Mouse (Mus musculus) urinary bladder, postnatal 36 days (tissue): ENCODE measurements around the gene Sdhaf2.
"Not testable (repeated sequence)": the region's sequence is repeated elsewhere in the genome, so short reads cannot be mapped to it uniquely, and the experiment has no call there.

Source experiments
- DNase-seq, 2 experiments: peaks; one replicate each; pipeline ENCODE4 v3.0.0; 2022; ENCODE audit warnings: low spot score in 2 of 2, mixed read lengths in 1 of 2

Gene Sdhaf2

DNA sequence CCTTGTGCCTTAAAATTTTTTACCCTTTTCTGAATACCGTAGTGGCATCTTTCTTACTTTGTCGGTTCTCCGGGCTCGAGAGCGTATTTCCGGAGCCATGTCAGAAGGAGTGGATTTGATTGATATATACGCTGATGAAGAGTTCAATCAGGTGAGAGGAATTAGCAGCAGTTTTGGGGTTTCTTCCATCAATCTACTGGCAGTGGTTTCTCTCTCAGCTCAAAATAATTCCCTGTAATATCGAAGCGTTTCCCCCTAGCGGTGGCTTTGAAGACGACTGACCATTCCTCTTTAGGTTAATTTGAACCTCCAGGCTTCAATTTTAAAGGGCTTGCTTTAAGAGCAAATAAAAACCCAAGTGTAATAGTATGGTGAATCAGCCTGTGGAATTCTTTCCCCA is at the start of gene Sdhaf2:
Gene Sdhaf2 (minus strand): TSS at position 233 of the 400 bp plus-strand sequence.
- no peak for DNase-seq

DNA sequence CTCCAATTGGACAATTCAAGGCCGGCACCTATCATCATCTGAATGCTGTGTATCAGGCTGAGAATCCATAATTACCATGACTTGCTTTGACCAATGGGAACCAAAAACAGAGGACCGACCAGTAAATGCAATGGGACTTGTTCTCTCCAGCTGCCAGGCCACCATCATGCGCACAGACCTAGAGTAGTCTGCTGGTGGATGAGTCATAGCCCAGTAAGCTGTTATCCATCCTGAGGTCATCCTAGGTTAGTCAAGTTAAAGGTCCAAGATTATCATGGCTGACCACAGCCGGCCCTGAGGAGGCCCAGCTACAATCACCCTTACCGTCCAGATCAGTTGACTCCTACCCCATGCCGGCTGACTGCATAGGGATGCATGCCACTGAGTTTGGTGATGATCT is 43.7 kb upstream of the Sdhaf2 start:
- DNase-seq = no peak

DNA sequence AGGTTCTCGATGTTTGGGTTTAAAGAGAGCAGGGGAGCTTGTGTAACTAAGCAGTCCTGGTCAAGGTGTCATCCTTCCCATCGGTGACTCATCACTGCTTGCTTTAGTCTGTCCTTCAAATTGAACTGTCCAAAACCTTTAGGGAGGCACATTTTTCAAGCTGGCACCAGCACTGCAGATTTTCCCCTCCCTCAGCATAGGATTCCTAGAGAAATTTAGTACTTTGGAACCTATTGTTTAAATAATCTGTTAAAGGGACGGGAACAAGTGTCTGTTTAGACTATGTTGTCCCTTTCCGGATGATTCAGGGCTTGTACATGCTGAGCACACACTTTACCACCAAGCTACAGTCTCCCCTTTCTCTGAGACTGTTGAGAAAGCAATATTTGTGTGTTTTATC is 39.3 kb upstream of the Sdhaf2 start:
- no peak for DNase-seq

DNA sequence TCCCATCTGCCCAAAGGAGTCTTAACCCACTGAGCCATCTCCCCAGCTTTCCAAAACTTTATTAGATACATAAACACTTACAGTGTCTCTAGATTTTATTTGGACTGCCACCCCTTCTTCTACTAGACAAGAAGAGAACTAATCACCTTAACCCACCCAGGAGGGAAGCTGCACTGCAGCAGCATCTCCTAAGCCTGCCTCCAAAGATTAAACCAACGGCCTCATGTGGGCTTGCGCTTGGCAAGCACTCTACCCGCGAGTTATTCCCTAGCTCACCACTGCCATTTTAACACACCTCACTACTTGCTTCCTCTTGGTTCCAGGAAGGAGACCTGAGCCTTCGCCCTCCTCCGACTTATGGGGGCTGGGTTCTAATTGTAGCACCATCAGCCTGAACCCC is 38.3 kb upstream of the Sdhaf2 start:
- DNase-seq = no peak

DNA sequence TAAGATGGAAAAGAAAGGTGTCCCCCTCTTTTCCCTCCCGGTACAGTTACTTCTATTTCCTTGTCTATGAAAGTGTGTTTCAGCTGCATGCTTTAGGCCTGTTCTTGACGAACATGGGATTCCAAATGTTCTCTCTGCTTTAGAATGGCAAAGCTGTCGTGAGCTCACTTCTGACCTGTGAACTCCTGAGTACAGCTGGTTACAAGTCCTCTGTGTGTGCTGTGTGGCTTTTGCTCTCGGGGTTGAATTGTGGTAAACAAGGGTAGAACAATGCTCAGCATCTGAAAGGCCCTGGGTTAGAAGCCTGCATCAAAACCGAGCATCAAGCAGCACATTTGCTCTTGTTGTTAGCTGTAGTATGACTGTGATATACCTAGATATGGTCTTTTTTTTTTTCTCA is 36.4 kb upstream of the Sdhaf2 start:
- DNase-seq = no peak

DNA sequence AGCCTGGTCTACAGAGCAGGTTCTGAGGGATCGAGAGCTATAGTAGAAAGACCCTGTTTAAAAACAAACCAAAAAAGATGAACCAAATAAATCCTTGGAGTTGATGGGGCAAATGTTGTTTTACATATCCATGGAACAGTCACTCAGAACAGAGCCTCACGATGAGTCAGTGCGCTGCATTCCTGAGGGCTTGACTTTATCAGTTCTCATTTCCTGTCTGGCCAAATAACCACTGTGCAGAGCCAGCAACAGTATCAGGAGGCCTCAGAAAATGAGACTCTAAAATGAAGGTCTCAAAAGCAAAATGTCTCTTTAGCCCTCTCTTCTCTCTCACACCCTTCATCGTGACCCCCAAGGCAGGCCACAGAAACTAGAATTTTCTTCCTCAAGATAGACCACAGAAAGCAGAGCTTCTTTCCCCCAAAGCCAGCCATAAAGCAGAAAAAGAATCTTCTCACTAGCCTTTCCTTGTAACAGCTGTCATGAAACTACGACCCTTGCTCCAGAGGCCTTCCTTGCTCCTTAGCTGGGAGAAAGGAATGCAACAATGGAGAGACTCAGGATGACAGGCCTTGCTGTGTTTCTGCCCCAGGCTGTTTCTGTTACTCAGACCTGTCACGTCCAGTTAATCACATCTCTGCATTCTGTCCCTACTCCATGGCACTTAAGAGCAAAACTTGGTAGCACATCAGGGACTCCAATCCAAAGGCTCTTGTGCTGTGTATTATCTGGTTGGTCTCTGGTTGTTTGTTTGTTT is 35.8 kb upstream of the Sdhaf2 start:
- DNase-seq = peak; percentile 20 to 34

DNA sequence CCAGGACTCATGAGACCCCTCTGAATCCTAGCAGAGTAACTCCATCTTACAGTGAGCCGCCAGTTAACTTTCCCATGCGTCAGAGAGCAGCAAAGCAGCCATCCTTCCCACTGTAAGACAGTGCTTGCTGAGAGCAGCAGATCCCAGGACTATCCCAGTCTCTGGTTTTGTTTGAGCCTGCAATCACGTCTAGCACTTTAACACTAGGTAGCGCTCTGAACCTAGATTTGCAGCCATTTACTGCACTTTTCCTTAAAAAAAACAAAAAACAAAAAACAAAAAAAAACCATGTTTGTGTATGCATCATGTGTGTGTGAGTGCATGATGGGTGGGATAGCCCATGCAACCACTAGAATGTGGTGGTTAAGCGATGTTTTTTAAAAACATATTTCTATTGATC is 34.2 kb upstream of the Sdhaf2 start:
- no peak for DNase-seq

DNA sequence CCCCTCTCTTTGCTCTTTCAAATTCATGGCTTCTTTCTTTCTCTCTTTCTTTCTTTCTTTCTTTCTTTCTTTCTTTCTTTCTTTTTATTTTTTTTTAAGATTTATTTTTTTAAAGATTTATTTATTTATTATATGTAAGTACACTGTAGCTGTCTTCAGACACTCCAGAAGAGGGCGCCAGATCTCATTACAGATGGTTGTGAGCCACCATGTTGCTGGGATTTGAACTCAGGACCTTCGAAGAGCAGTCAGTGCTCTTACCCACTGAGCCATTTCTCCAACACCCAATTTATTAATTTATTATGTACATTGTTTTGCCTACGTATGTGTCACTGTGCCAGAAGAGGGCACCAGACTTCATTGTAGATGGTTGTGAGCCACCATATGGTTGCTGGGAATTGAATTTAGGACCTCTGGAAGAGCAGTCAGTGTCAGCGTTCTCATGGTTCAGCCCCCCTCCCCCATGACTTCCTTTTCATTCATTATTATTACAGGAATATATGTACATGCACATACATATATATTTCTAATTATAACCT is 32.0 kb upstream of the Sdhaf2 start:
- not testable (repeated sequence) for DNase-seq

DNA sequence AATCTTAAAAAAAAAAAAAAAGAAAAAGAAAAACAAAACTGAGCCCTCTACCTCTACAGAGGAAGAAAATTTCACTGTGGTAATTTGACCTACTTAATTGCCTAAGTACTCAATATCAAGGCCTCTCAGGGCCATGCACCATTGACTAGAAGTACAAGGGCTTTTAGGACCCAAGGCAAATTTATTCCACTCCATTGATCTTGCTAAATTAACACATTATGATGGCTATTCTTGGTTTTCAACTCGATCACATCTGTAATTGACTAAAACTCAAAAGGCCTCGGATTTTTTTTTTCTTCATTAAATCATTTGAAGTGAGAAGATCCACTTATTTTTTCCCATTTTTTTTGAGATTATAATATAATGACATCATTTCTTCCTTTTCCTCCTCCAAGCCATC is 31.5 kb upstream of the Sdhaf2 start:
- no peak for DNase-seq

DNA sequence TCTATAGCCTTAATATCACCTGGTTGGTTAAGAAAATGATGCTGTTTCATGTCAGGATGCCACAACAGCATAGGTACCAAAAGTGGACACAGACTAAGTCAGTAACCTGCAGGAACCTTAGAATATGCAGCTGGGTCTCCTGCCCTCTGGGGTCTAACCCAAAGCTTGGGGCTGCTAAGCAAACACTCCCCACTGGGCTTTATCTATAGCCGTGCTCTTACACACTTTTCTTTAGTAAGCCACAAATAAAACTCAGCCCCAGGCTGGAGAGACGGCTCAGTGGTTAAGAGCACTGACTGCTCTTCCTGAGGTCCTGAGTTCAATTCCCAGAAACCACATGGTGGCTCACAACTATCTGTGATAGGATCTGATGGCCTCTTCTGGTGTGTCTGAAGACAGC is 31.1 kb upstream of the Sdhaf2 start:
- no peak for DNase-seq

DNA sequence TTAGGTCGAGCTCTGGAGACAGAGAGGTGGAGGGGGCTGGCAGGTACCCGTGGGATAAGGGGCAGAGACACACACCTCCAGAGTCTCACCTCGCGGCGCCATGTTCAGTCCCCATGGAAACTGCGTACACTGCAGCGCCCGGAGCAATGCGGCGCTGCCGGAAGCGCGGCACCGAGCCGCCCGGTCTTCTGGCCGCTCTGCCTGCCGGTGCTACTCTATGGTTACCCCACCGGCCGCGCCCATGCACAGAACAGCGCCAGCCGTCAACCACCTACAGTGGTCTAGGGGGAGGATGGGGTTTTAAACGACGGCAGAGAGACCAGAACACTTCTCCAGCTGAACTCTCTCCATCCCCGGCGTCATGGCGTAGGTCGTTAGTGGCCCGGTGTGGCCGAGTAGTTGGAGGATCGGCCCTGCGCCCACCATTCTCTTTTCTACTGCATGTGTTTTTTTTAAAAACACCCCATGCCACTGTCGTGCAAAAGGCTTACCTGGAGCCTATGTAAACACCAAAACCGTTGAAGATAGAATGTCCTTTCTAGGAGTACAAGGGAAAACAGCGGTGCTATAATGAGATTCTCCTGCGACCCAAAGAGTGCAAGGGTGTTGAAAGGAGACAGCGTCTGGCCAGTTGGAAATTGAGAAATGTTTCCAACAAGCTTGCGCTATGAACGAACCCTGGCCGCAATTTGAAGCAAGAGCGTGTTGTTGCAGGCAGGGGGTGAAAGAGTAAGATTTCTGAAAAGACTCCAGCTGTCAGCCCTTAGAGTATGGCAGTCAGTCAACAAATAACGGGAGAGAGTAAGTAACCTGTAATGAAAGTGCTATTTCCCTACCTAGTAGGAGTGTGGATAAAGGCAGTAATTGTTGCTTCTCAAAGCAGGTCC is 29.9 kb upstream of the Sdhaf2 start, which contains the start of gene Tmem216:
Gene Tmem216 (minus strand): TSS at position 615 of the 887 bp plus-strand sequence.
- DNase-seq = peak; percentile 79 to 83

DNA sequence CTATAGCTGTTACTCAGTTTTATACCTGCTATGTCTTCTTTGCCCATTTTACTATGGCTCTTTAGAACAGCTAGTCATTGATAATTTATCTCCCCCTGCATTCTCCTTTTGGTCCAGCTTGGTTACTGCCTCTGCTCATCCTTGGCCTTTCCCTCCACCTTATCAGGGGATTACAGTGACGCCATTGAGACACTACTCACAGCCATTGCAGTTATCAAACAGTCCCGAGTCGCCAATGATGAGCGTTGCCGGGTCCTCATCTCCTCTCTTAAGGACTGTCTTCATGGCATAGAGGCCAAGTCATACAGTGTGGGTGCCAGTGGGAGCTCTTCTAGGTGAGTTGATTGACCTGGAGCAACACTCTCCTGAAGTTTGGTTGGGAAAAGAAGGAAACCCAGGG is 13.5 kb upstream of the Sdhaf2 start:
- no peak for DNase-seq

DNA sequence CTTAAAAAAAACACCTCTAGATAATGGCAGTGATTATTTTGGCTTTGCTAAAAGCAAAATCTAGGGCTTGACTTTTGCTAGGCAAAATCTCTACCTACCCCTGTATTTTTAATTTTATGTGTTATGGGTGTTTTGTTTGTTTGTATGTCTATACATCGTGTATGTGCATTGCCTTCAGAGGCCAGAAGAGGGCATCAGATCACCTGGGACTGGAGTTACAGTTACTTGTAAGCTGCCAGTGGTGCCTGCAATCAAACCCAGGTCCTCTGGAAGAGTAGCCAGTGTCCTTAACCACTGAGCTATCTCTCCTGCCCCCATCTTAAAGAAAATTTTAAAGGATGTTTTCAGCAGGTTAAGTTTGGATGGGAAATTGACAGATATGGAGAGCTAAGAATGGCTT is 4.1 kb upstream of the Sdhaf2 start:
- no peak for DNase-seq

DNA sequence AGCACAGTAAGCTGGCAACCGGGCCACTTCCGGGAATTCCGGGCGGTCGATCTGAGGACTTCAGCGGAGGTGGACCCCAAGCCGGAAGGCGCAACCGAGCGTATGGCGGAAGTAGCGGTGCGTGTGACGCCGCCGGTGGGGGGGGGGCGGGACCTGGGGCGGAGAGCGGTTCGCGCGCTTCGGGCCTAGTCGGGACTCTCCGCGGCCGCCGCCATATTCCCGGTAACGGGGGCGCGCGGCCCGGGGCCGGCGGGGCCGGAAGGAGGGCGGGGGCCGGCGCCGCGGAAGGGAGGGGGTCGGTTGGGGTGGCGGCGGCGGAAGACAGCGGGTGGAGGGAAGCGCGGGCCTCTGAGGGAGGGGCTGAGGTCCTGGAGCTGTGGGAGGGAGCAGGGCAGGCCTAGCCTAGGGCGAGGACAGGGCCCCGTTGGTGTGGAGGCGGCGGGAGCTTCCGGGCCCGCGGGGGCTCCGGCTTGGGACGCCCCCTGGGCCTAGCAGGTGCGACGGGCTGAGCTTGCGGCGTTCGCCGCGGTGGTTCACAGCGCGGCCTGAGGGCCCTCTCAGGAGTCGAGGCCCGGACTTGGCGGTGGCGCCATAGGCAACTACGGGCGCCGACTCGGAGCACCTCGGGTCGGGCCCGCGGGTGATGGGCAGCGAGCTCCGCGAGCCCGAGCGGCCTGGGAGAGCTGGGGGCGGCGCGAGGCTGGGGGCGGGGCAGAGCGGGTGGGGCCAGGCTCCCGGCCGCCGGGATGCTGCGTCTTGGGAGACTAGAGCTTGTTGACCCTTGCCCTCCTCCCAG is 638 bp downstream of the Sdhaf2 start, which contains the start of gene Cpsf7:
Gene Cpsf7 (plus strand): TSS at position 161 of the 796 bp plus-strand sequence.
- peak; percentile 76 to 91 for DNase-seq

DNA sequence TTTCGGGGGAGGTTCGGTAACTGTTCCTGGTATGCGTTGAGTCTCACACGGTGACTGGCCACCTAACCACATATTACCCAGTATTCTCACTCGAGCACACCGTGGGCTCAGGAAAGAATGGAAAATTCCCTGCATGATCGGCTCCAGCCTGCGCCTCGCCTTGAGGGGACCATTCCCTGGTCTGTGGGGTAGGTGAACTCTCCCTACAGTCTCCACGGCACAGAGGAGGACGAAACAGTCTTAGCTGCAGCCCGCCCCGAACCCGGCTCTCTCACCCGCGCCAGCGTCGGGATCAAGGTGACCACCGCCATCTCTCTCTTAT is 1.2 kb downstream of the Sdhaf2 start:
- DNase-seq = no peak

DNA sequence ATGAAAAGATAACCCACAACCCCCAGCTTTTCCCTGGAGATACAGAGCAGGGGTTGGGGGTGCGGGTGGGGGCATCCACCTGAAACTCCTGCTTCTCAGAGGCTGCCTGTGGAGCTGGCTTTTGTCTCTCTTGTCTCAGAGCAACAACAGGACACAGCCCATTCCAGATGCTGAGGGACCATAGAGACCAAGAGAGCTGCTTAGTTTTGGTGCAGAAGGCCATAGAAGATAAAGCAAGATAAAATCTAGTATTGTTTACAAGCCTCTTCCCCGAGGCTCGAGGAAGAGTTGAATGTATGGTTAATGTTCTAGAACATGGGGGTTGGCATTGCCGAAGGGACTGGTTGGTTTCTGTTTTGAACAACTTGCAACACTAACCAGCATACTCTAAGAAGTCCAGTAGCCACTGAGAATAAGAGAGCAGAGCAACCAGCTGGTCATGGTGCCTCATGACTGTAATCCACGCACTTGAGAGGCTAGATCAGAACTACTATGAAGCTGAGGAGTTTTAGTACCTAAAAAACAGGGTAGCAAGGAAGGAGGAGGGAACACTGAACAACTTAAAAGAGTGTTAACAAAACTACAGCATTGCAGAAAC is 2.4 kb downstream of the Sdhaf2 start:
- no peak for DNase-seq

DNA sequence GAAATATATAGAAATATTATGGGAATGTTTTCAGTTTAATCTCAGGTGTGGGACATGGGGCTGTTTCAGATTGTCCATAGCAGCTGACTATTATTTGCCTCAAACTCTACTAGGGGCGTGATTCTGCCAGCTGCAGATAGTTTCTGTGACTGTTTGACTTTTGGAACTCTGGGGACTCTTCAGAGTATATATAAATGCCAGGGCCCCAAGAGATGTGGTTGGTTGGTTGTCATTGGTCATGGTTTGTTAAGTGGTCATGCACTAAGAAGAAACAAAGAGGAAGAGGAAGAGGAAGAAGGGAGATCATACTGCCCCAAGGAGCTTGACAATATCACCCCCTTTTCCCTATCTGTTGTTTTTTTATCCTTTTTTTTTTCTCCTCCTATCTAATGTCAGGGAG is 4.0 kb downstream of the Sdhaf2 start:
- no peak for DNase-seq

DNA sequence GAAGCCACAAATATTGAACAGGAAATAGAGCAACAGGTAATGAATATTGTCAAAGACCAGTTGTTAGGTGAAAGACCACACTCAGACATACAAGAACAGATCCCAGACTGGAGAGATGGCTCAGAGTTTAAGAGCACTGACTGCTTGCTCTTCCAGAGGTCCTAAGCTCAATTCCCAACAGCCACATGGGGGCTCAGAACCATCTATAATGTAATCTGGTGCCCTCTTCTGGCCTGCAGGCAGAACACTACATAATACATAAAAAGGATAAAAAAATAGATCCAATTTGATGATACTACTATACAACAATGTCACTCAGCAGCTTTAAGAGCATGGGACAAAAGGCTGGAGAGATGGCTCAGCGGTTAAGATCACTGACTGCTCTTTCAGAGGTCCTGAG is 5.6 kb downstream of the Sdhaf2 start:
- no peak for DNase-seq

DNA sequence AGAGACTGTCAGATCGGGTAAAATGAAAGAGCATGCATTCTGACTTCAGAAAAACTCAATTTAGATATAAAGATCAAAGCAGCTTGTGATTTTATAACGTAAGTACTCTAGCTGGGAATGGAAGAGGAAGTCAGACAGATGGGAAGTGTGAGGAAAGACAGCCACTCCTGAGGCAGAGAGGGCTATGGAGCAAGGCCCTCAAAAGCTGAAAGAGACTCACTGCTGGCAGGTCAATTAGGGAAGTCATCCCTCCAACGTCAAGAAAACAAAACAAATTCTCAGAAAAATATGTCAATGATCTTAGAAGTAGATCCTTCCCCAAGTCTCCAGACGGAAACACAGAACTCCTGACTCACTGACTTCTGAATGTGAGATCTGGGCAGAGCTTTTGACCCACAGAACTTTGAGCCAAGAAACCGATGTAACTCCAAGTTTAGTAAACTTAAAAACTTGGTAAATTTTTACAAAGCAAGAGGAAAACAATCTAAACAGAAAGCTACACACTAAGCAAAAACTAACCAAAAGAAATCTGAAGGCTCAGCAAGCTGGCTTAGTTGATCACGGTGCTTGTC is 15.1 kb downstream of the Sdhaf2 start:
- no peak for DNase-seq

DNA sequence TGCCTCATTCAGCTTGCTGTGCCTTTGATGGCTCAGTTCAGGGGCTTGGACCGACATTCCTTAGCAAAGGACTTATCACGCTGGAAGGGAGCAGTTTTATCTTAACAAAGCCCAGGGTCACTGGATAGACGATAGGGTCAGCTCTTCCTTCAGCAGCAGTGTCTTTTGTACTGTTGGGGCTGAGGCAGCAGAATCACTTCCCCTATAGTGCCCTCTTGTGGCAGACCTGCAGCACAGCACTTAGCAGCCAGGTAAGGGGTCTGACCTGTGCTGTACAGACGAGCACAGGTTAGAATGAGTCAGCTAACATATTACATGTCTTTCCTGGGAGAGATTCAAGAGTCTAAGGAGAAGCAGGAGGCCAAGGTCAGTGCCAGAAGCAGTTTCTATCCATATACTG is 23.4 kb downstream of the Sdhaf2 start:
- peak in 1 of 2 experiments; percentile 26 for DNase-seq

DNA sequence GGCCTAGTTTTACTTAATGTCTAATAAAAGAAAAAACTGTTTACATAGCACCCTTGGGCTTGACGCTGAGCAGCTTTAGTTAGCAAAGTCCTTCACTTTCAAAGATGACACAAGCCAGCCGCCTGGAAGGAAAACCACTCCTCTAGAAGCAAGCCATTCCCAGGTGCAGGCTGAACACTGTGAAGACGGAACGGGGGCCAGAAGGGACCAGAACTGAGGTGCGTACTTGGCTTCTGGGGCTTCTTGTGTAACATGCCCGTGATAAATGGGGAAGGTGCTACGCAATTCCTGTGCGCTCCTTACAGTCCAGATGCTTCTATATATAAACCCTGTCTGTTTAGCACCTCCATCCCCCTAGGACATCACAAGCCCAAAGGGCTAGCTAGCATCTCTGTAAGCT is 25.4 kb downstream of the Sdhaf2 start:
- DNase-seq = no peak
